ENCODE assay signal across 9 mouse cellular contexts in the genomic region with DNA sequence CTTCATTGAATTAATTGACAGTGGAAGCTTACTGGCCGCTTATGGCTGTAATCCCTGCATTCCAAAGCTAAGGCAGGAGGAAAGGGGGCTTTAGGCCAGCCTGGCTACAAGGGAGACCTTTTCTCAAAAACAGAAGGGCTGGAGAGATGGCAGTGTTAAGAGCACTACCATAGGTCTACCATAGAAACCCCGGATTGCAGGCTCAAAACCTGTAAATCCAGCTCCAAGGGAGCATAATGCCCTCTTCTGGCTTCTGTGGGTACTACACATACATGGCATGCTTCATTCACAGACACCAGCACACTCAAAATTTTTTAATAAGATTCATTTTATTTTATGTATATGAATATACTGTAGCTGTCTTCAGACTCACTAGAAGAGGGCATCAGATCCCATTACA. TPM values are rescaled to one million over a fixed set of nuclear protein-coding genes. Genes with fewer than 3 reads are reported as not detected.
A peak's percentile ranks its signal among the peaks of the same experiment; 100 is the strongest.
DNase-seq lines count a peak whose midpoint lies in the region; ATAC-seq and TF ChIP-seq lines count a peak whose summit lies in the region.
"Had no signal": no experiment of that assay in that cellular context is flagged by ENCODE, and none has a peak within 500 bp of the region (broad histone marks: within the 10 kb centered on the region; RNA-seq: fewer than 3 reads in every experiment).

No protein-coding gene starts in this region.

- H3K27ac ChIP-seq in MEL (ENCODE audit: control insufficient read depth, low read depth, low read length) = no peak overlapping the region
- H3K27ac ChIP-seq: midbrain, embryonic 12.5 days had no signal

- H3K4me1 ChIP-seq in MEL (ENCODE audit: control insufficient read depth in 1 of 2, insufficient read depth in 2 of 2, low read length in 2 of 2) = peaks cover 3 to 13% of the 10 kb centered on the region in 2 experiments

- peak; percentile 21; the same call in 1 of the 2 replicates for ATAC-seq in granulocyte monocyte progenitor cell, adult 5-6 weeks (replicated peaks; ENCODE audit: poor library complexity, severe bottlenecking)
- peak; percentile 33; the same call in 1 of the 2 replicates for ATAC-seq in neutrophil, adult 5-6 weeks (ENCODE audit: extremely low read depth, insufficient number of reproducible peaks, low FRiP score, poor library complexity, severe bottlenecking)
- no peak for ATAC-seq in inflammation-experienced regulatory T-cells, adult 6 months

- no peak overlapping the region for H3K9ac ChIP-seq in MEL (ENCODE audit: control insufficient read depth, low read depth, low read length, poor library complexity, severe bottlenecking)
- H3K9ac ChIP-seq: midbrain, embryonic 12.5 days had no signal

- no peaks in the 10 kb centered on the region for H3K9me3 ChIP-seq in MEL (replicated peaks; ENCODE audit: insufficient read depth, low read length)
- H3K9me3 ChIP-seq: midbrain, embryonic 12.5 days had no signal

- peak; percentile 34 for TF ChIP-seq RAD21 in MEL (IDR thresholded peaks at IDR 0.05; ENCODE audit: low read depth, low read length)

- intact Hi-C loops in left cerebral cortex, postnatal 4 days (cut with DNase I) = loop anchor here (5.0 kb wide), 1 partner anchor 174 kb away; no protein-coding TSS in a partner anchor

- TF ChIP-seq POLR2A in MEL (IDR thresholded peaks at IDR 0.05; ENCODE audit: control insufficient read depth in 1 of 2, insufficient read depth in 1 of 2, low read depth in 1 of 2, low read length in 2 of 2, poor library complexity in 1 of 2) = no peak

- DNase-seq in left cerebral cortex, adult 18-20 months (ENCODE audit: low spot score in 2 of 2) = peak; percentile 65 to 75
- DNase-seq in left cerebral cortex, adult 11 months (ENCODE audit: low spot score) = no peak
- DNase-seq in MEL (ENCODE audit: low read depth, low spot score) = peak; percentile 84
- peak; percentile 62 for DNase-seq in cerebellum, adult 11-12 months
- DNase-seq in left cerebral cortex, postnatal 4 days = peak; percentile 60

- no peaks in the 10 kb centered on the region for H3K27me3 ChIP-seq in MEL (ENCODE audit: control insufficient read depth in 1 of 2, insufficient read depth in 2 of 2, low read length in 2 of 2)
- H3K27me3 ChIP-seq: midbrain, embryonic 12.5 days had no signal

- no peak for TF ChIP-seq EP300 in MEL (IDR thresholded peaks at IDR 0.05; ENCODE audit: low read depth in 1 of 2, low read length in 2 of 2)

- H3K36me3 ChIP-seq in MEL (ENCODE audit: control insufficient read depth in 1 of 2, insufficient read depth in 2 of 2, low read length in 2 of 2) = peaks cover 19 to 47% of the 10 kb centered on the region in 2 experiments

- H3K79me2 ChIP-seq in MEL (ENCODE audit: control insufficient read depth, insufficient read depth, low read length, poor library complexity) = peaks cover 75% of the 10 kb centered on the region

- no peak overlapping the region for H3K4me3 ChIP-seq in MEL (ENCODE audit: control insufficient read depth in 1 of 2, insufficient read depth in 1 of 2, low read depth in 2 of 2, low read length in 2 of 2)
- H3K4me3 ChIP-seq: midbrain, embryonic 12.5 days had no signal

- TF ChIP-seq CTCF in MEL (IDR thresholded peaks at IDR 0.05 in 2 of 3, conservative IDR thresholded peaks at IDR 0.05 in 1 of 3; ENCODE audit: control insufficient read depth in 1 of 3, insufficient read depth in 1 of 3, low read depth in 2 of 3, low read length in 3 of 3, poor library complexity in 1 of 3, severe bottlenecking in 1 of 3) = peak; percentile 35 to 82 (median 63)

TF ChIP-seq in MEL, 35 proteins besides CTCF, POLR2A, EP300 and RAD21:
- TF ChIP-seq E2F4 (IDR thresholded peaks at IDR 0.05; ENCODE audit: borderline replicate concordance, low read depth, low read length) (no peak), CHD1 (IDR thresholded peaks at IDR 0.05; ENCODE audit: low read depth, low read length) (no peak), HCFC1 (IDR thresholded peaks at IDR 0.05; ENCODE audit: low read depth, low read length) (0 out of 2 replicates have a peak, but pooled peaks have one; percentile 24), ZKSCAN1 (IDR thresholded peaks at IDR 0.05; ENCODE audit: low read depth, low read length) (no peak), BHLHE40 (IDR thresholded peaks at IDR 0.05; ENCODE audit: borderline replicate concordance, low read depth, low read length) (no peak), NELFE (IDR thresholded peaks at IDR 0.05; ENCODE audit: low read depth, low read length) (no peak), CHD2 (IDR thresholded peaks at IDR 0.05; ENCODE audit: low read length) (no peak), ELF1 (IDR thresholded peaks at IDR 0.05; ENCODE audit: low read depth, low read length) (no peak), USF2 (IDR thresholded peaks at IDR 0.05; ENCODE audit: borderline replicate concordance in 1 of 2, insufficient read depth in 1 of 2, low read depth in 1 of 2, low read length in 2 of 2) (no peak), SMC3 (IDR thresholded peaks at IDR 0.05; ENCODE audit: low read depth, low read length) (peak; percentile 42)

RNA-seq across cellular contexts. Expression of a gene that starts 4.6 kb away (rescaled TPM):
- 10 to 100 TPM; 78.1 to 79.2 TPM for total RNA-seq in left cerebral cortex, adult 18-20 months (2021)
- 69.1 and 72.9 TPM in 2 replicates for total RNA-seq in MEL (2012; rRNA removed)
- 10 to 100 TPM; 44.5 to 81.5 TPM for polyA plus RNA-seq in MEL (2012; ENCODE audit: insufficient read depth in 1 of 2, insufficient read length in 2 of 2, low read depth in 1 of 2, low replicate concordance in 2 of 2, missing spikeins in 1 of 2)
- 121 and 122 TPM in 2 replicates for total RNA-seq in granulocyte monocyte progenitor cell, adult 5-6 weeks (2014; fragmentation: Nextera tagmentation)
- 140 and 147 TPM in 2 replicates for total RNA-seq in granulocyte monocyte progenitor cell, adult 5-6 weeks (2017)
- total RNA-seq in left cerebral cortex, postnatal 4 days (2021) = 10 to 100 TPM; 57.8 to 61.9 TPM
- 125 and 129 TPM in 2 replicates for total RNA-seq in neutrophil, adult 5-6 weeks (2017)
- polyA plus RNA-seq in inflammation-experienced regulatory T-cells, adult 6 months (2017; shearing (Covaris generic)) = 10 to 100 TPM; 25.0 to 27.5 (median 26.0) TPM

RNA-seq across cellular contexts. Expression of a gene that starts 23.5 kb away (rescaled TPM):
- 10 to 100 TPM; 56.0 to 57.9 TPM for total RNA-seq in left cerebral cortex, adult 18-20 months (2021)
- 44.6 and 45.1 TPM in 2 replicates for total RNA-seq in MEL (2012; rRNA removed)
- 10 to 100 TPM in 1 of 2 experiments, not detected in 1; 76.0 TPM for polyA plus RNA-seq in MEL (2012; ENCODE audit: insufficient read depth in 1 of 2, insufficient read length in 2 of 2, low read depth in 1 of 2, low replicate concordance in 2 of 2, missing spikeins in 1 of 2)
- 15.8 and 38.5 TPM in 2 replicates for total RNA-seq in granulocyte monocyte progenitor cell, adult 5-6 weeks (2014; fragmentation: Nextera tagmentation)
- 20.7 and 36.9 TPM in 2 replicates for total RNA-seq in granulocyte monocyte progenitor cell, adult 5-6 weeks (2017)
- 10 to 100 TPM; 24.3 to 26.6 TPM for total RNA-seq in left cerebral cortex, postnatal 4 days (2021)
- total RNA-seq in neutrophil, adult 5-6 weeks (2017) = 37.4 and 49.5 TPM in 2 replicates
- polyA plus RNA-seq in inflammation-experienced regulatory T-cells, adult 6 months (2017; shearing (Covaris generic)) = 10 to 100 TPM; 39.0 to 55.4 (median 54.2) TPM

RNA-seq across cellular contexts. Expression of a gene that starts 42.2 kb away (rescaled TPM):
- 10 to 100 TPM; 24.9 to 26.9 TPM for total RNA-seq in left cerebral cortex, adult 18-20 months (2021)
- 19.3 and 20.5 TPM in 2 replicates for total RNA-seq in MEL (2012; rRNA removed)
- 10 to 100 TPM in 1 of 2 experiments, not detected in 1; 30.3 TPM for polyA plus RNA-seq in MEL (2012; ENCODE audit: insufficient read depth in 1 of 2, insufficient read length in 2 of 2, low read depth in 1 of 2, low replicate concordance in 2 of 2, missing spikeins in 1 of 2)
- 14.7 and 19.2 TPM in 2 replicates for total RNA-seq in granulocyte monocyte progenitor cell, adult 5-6 weeks (2014; fragmentation: Nextera tagmentation)
- 19.1 and 23.0 TPM in 2 replicates for total RNA-seq in granulocyte monocyte progenitor cell, adult 5-6 weeks (2017)
- total RNA-seq in left cerebral cortex, postnatal 4 days (2021) = 10 to 100 TPM; 18.9 to 21.8 TPM
- 7.4 and 9.3 TPM in 2 replicates for total RNA-seq in neutrophil, adult 5-6 weeks (2017)
- 1 to 10 TPM; 5.2 to 9.2 (median 5.8) TPM for polyA plus RNA-seq in inflammation-experienced regulatory T-cells, adult 6 months (2017; shearing (Covaris generic))

RNA-seq across cellular contexts. Expression of a gene that starts 59.4 kb away (rescaled TPM):
- total RNA-seq in left cerebral cortex, adult 18-20 months (2021) = 1 to 10 TPM; 5.4 to 6.0 TPM
- total RNA-seq in MEL (2012; rRNA removed) = 5.7 and 9.8 TPM in 2 replicates
- polyA plus RNA-seq in MEL (2012; ENCODE audit: insufficient read depth in 1 of 2, insufficient read length in 2 of 2, low read depth in 1 of 2, low replicate concordance in 2 of 2, missing spikeins in 1 of 2) = 1 to 10 TPM in 1 of 2 experiments, not detected in 1; 6.2 TPM
- not detected in 2 replicates for total RNA-seq in granulocyte monocyte progenitor cell, adult 5-6 weeks (2014; fragmentation: Nextera tagmentation)
- total RNA-seq in granulocyte monocyte progenitor cell, adult 5-6 weeks (2017) = 0.31 TPM in 1 of 2 replicates, not detected in the other
- total RNA-seq in left cerebral cortex, postnatal 4 days (2021) = 10 to 100 TPM; 15.3 to 17.9 TPM
- not detected in 2 replicates for total RNA-seq in neutrophil, adult 5-6 weeks (2017)
- polyA plus RNA-seq in inflammation-experienced regulatory T-cells, adult 6 months (2017; shearing (Covaris generic)) = under 1 TPM in 1 of 3 experiments, not detected in 2; 0.15 TPM
